24 mouse cellular contexts compared by ENCODE assay signal in the genomic region with DNA sequence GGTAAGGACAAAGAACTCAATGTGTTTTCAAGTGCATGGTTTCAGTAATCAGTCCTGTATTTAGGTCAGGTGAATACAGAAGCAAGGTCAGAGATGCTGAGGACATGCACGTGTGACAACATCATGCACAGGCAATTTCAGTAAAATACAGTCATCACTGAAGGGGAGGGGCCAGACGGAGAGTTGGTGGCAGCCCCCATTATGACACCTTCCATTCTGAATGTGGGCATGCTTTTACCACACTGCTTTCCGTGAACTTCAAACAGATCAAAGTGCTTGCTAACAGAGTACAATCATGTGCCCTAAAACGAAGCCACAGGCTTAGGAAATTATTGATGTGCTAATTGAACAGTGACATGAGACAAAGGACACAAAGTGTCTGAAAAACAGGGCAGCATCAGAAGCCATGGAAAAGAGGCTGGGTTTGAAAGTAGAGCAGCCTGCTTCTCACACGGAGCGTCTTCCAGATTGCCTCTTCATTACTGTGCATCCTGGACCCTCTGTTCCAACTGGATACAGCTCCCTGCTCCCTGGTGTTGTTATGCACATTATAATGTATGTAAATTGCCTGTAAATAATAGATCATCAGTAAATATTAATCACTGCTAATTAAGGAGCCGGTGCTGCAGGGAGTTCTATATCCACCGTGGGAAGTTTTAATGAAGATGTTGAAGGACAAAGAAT.
A peak's percentile ranks its signal among the peaks of the same experiment; 100 is the strongest.
DNase-seq lines count a peak whose midpoint lies in the region; ATAC-seq and TF ChIP-seq lines count a peak whose summit lies in the region.
"Had no signal": no experiment of that assay in that cellular context is flagged by ENCODE, and none has a peak within 500 bp of the region (broad histone marks: within the 10 kb centered on the region; RNA-seq: fewer than 3 reads in every experiment).

No protein-coding gene starts in this region.

- 18% methylated on average over 8 of the region's 8 CpGs for WGBS in forebrain, embryonic 14.5 days
- WGBS in forebrain, embryonic 15.5 days = 18% methylated on average over 8 of the region's 8 CpGs
- 66% methylated on average over 8 of the region's 8 CpGs for WGBS in liver, postnatal 0 days (ENCODE audit: insufficient replicate concordance)
- 81% methylated on average over 8 of the region's 8 CpGs for WGBS in liver, embryonic 11.5 days
- WGBS in midbrain, embryonic 16.5 days = 44% methylated on average over 8 of the region's 8 CpGs

- H3K9ac ChIP-seq in forebrain, embryonic 14.5 days (ENCODE audit: low read length) = no peak overlapping the region
- no peak overlapping the region for H3K9ac ChIP-seq in forebrain, embryonic 15.5 days (replicated peaks)
- H3K9ac ChIP-seq in liver, postnatal 0 days (replicated peaks) = no peak overlapping the region
- no peak overlapping the region for H3K9ac ChIP-seq in liver, embryonic 11.5 days (ENCODE audit: low read depth, low read length)
- no peak overlapping the region for H3K9ac ChIP-seq in midbrain, embryonic 16.5 days (ENCODE audit: low read depth, low read length)
- H3K9ac ChIP-seq: heart, embryonic 13.5 days; limb, embryonic 15.5 days had no signal

- 0 out of 2 replicates have a peak, but pooled peaks have one; percentile 22 for ATAC-seq in forebrain, embryonic 14.5 days
- no peak for ATAC-seq in forebrain, embryonic 15.5 days (replicated peaks)
- peak; percentile 84 for ATAC-seq in liver, postnatal 0 days
- ATAC-seq in liver, embryonic 11.5 days (replicated peaks; ENCODE audit: low FRiP score) = no peak
- peak; percentile 51; the same call in 1 of the 2 replicates for ATAC-seq in midbrain, embryonic 16.5 days
- ATAC-seq: CD4-positive, CD25-positive, alpha-beta regulatory T cell, adult 4 months; Patski had no signal

- TF ChIP-seq CTCF in liver, postnatal 0 days (IDR thresholded peaks at IDR 0.05; ENCODE audit: low read depth) = no peak

- H3K27ac ChIP-seq in forebrain, embryonic 14.5 days (ENCODE audit: low read depth, low read length) = no peak overlapping the region; the same call in 1 of the 2 replicates
- no peak overlapping the region for H3K27ac ChIP-seq in forebrain, embryonic 15.5 days (replicated peaks)
- H3K27ac ChIP-seq in liver, postnatal 0 days (ENCODE audit: low read depth) = peak overlapping the region; percentile 53
- no peak overlapping the region for H3K27ac ChIP-seq in liver, embryonic 11.5 days (ENCODE audit: low read depth, low read length)
- H3K27ac ChIP-seq in midbrain, embryonic 16.5 days (ENCODE audit: low read length) = peak overlapping the region; percentile 12; the same call in 1 of the 2 replicates
- H3K27ac ChIP-seq: embryonic facial prominence, embryonic 10.5 days; heart, adult 2 months; heart, embryonic 13.5 days; limb, embryonic 15.5 days had no signal

- no peaks in the 10 kb centered on the region for H3K9me3 ChIP-seq in forebrain, embryonic 14.5 days (replicated peaks; ENCODE audit: control insufficient read depth, low read length)
- no peaks in the 10 kb centered on the region for H3K9me3 ChIP-seq in forebrain, embryonic 15.5 days
- no peaks in the 10 kb centered on the region for H3K9me3 ChIP-seq in liver, postnatal 0 days (ENCODE audit: low read length)
- H3K9me3 ChIP-seq in liver, embryonic 11.5 days (ENCODE audit: control insufficient read depth, low read length) = no peaks in the 10 kb centered on the region
- H3K9me3 ChIP-seq in midbrain, embryonic 16.5 days (replicated peaks; ENCODE audit: control insufficient read depth, low read length, poor library complexity, severe bottlenecking) = no peaks in the 10 kb centered on the region
- H3K9me3 ChIP-seq: embryonic facial prominence, embryonic 10.5 days; heart, embryonic 13.5 days; limb, embryonic 15.5 days had no signal

- H3K36me3 ChIP-seq in forebrain, embryonic 14.5 days (ENCODE audit: control insufficient read depth, insufficient read depth, low read length) = no peaks in the 10 kb centered on the region
- H3K36me3 ChIP-seq in forebrain, embryonic 15.5 days = no peaks in the 10 kb centered on the region
- H3K36me3 ChIP-seq in liver, postnatal 0 days (replicated peaks; ENCODE audit: insufficient read depth, low read length) = no peaks in the 10 kb centered on the region
- no peaks in the 10 kb centered on the region for H3K36me3 ChIP-seq in liver, embryonic 11.5 days (ENCODE audit: control insufficient read depth, insufficient read depth, low read length)
- no peaks in the 10 kb centered on the region for H3K36me3 ChIP-seq in midbrain, embryonic 16.5 days (ENCODE audit: control insufficient read depth, insufficient read depth, low read length)
- H3K36me3 ChIP-seq: embryonic facial prominence, embryonic 10.5 days; heart, embryonic 13.5 days; limb, embryonic 15.5 days had no signal

- peak; percentile 50 for DNase-seq in forebrain, embryonic 14.5 days (ENCODE audit: low spot score)
- DNase-seq in liver, postnatal 0 days = no peak
- no peak for DNase-seq in liver, embryonic 11.5 days (ENCODE audit: low spot score)
- peak; percentile 3 for DNase-seq in T-cell, adult 2 months (ENCODE audit: low spot score)
- no peak for DNase-seq in layer of hippocampus, adult 9-10 months (ENCODE audit: low spot score)
- DNase-seq: adrenal gland, adult 2 months; cerebellum, adult 11-12 months; cerebellum, postnatal 10 days; gastrocnemius, postnatal 36 days; heart, adult 2 months; heart, postnatal 14 days; kidney, adult 11 months; kidney, postnatal 4 days; left cerebral cortex, postnatal 4 days; lung, adult 2 months; lung, postnatal 14 days; thymus, postnatal 14 days had no signal

- H3K4me2 ChIP-seq in forebrain, embryonic 14.5 days (ENCODE audit: low read length) = no peak overlapping the region
- H3K4me2 ChIP-seq in forebrain, embryonic 15.5 days (replicated peaks) = no peak overlapping the region
- no peak overlapping the region for H3K4me2 ChIP-seq in liver, postnatal 0 days (ENCODE audit: low read depth, low read length)
- no peak overlapping the region for H3K4me2 ChIP-seq in liver, embryonic 11.5 days
- H3K4me2 ChIP-seq in midbrain, embryonic 16.5 days (ENCODE audit: low read length) = no peak overlapping the region
- H3K4me2 ChIP-seq: heart, embryonic 13.5 days; limb, embryonic 15.5 days had no signal

- H3K27me3 ChIP-seq in forebrain, embryonic 14.5 days (replicated peaks; ENCODE audit: control insufficient read depth, insufficient read depth, low read length) = no peaks in the 10 kb centered on the region
- no peaks in the 10 kb centered on the region for H3K27me3 ChIP-seq in forebrain, embryonic 15.5 days
- H3K27me3 ChIP-seq in liver, postnatal 0 days (ENCODE audit: insufficient read depth, low read length) = no peaks in the 10 kb centered on the region
- H3K27me3 ChIP-seq in liver, embryonic 11.5 days (replicated peaks; ENCODE audit: control insufficient read depth, insufficient read depth, low read length) = no peaks in the 10 kb centered on the region
- H3K27me3 ChIP-seq in midbrain, embryonic 16.5 days (ENCODE audit: control insufficient read depth, insufficient read depth, low read depth, low read length) = no peaks in the 10 kb centered on the region
- H3K27me3 ChIP-seq: heart, embryonic 13.5 days; limb, embryonic 15.5 days; Patski had no signal

- no peak overlapping the region for H3K4me3 ChIP-seq in forebrain, embryonic 14.5 days (ENCODE audit: low read depth, low read length)
- H3K4me3 ChIP-seq in forebrain, embryonic 15.5 days = no peak overlapping the region
- no peak overlapping the region for H3K4me3 ChIP-seq in liver, postnatal 0 days (ENCODE audit: low read depth, low read length)
- H3K4me3 ChIP-seq in liver, embryonic 11.5 days (ENCODE audit: low read depth, low read length) = no peak overlapping the region
- no peak overlapping the region for H3K4me3 ChIP-seq in midbrain, embryonic 16.5 days (ENCODE audit: low read depth, low read length)
- H3K4me3 ChIP-seq: embryonic facial prominence, embryonic 10.5 days; heart, adult 2 months; heart, embryonic 13.5 days; limb, embryonic 15.5 days had no signal

- no peak for TF ChIP-seq EP300 in liver, postnatal 0 days (IDR thresholded peaks at IDR 0.05; ENCODE audit: low read depth)

- H3K4me1 ChIP-seq in forebrain, embryonic 14.5 days (ENCODE audit: control insufficient read depth, insufficient read depth, low read length) = peaks cover 10% of the 10 kb centered on the region; the same call in 1 of the 2 replicates
- H3K4me1 ChIP-seq in forebrain, embryonic 15.5 days = peaks cover 16% of the 10 kb centered on the region
- 0 out of 2 replicates have a peak, but pooled peaks cover 3% of the 10 kb centered on the region for H3K4me1 ChIP-seq in liver, postnatal 0 days (ENCODE audit: insufficient read depth)
- no peaks in the 10 kb centered on the region for H3K4me1 ChIP-seq in liver, embryonic 11.5 days (replicated peaks; ENCODE audit: control insufficient read depth, insufficient read depth, low read length)
- peaks cover 8% of the 10 kb centered on the region; the same call in 1 of the 2 replicates for H3K4me1 ChIP-seq in midbrain, embryonic 16.5 days (ENCODE audit: control insufficient read depth, insufficient read depth, low read length)
- H3K4me1 ChIP-seq: embryonic facial prominence, embryonic 10.5 days had no signal

Comparison
In these comparisons a context has a peak if more than half of its experiments do, and no peak if none do; other contexts are left out.
1. ATAC-seq: peak in forebrain, embryonic 14.5 days (single experiment), liver, postnatal 0 days (single experiment) and midbrain, embryonic 16.5 days (single experiment); none in forebrain, embryonic 15.5 days (single experiment) and liver, embryonic 11.5 days (single experiment).
2. H3K27ac ChIP-seq: peak in liver, postnatal 0 days (single experiment) and midbrain, embryonic 16.5 days (single experiment); none in forebrain, embryonic 14.5 days (single experiment), forebrain, embryonic 15.5 days (single experiment) and liver, embryonic 11.5 days (single experiment).
3. DNase-seq: peak in forebrain, embryonic 14.5 days (single experiment) and T-cell, adult 2 months (single experiment); none in liver, postnatal 0 days (single experiment), liver, embryonic 11.5 days (single experiment) and layer of hippocampus, adult 9-10 months (single experiment).